Mouse (Mus musculus) heart, postnatal 0 days (tissue): ENCODE data around the gene Fermt2.

Source experiments
- CTCF ChIP-seq: IDR thresholded peaks from 2 replicates; pipeline ENCODE4 v1.5.1; 2016; ENCODE audit warnings: antibody characterized with exemption, control low read depth, low read depth
- EP300 ChIP-seq: IDR thresholded peaks from 2 replicates; pipeline ENCODE4 v1.6.1; 2016; ENCODE audit warnings: antibody characterized with exemption, low read depth

GRCm38 (mm10) chr14:45438250-45438930 is 91.5 kb downstream of the Fermt2 start:
- TF ChIP-seq CTCF (no peak), EP300 (no peak)
